Mouse (Mus musculus) cerebellum, adult 2 months (tissue): ENCODE measurements around the gene Casp9.

ENCODE experiments used
- CTCF ChIP-seq: fragments of 200-500 bp; IDR thresholded peaks from 2 replicates; pipeline ENCODE4 v1.5.1; 2011; ENCODE audit warnings: low read depth, mild to moderate bottlenecking, control low read depth, low read length, moderate library complexity, borderline replicate concordance; ENCODE audit not compliant: insufficient read depth
- POLR2A ChIP-seq: fragments of 200-500 bp; IDR thresholded peaks from 2 replicates; pipeline ENCODE4 v1.6.1; 2011; ENCODE audit warnings: low read length, control low read depth, borderline replicate concordance; ENCODE audit not compliant: insufficient read depth

- TF ChIP-seq CTCF: no peak
- no peak for TF ChIP-seq POLR2A
Measured at GRCm38 (mm10) chr4:141789564-141790218, 3.7 kb upstream of the Casp9 start.
